Mouse (Mus musculus): ENCODE measurements around the gene Olfr56. TPM values are rescaled to one million over a fixed set of nuclear protein-coding genes. Genes with fewer than 3 reads are reported as not detected.
"Not testable (repeated sequence)": the region's sequence is repeated elsewhere in the genome, so short reads cannot be mapped to it uniquely, and the experiment has no call there.

Olfr56 gene
- polyA plus RNA-seq, 1 experiment from 2014 or later: not detected

DNA sequence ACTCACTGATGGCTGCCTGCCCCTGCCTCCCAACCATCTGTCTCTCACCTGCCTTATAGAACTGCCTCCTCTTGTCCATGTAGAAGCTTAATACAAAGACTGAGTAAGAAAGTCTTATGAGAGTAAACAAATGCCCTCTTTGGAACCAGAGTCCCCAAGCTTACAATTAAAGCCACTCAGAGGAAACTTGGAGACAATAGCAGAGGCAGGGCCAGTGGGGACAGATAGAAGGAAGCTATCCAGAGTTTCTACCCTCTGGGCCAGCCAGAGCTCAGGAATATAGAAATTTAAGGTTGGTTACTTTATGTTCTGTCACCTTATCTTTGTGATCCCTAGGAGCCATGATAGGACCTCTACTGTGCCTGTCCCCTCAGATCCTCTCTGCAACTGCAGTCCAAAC, 136.1 kb downstream of the Olfr56 start, which contains the start of gene Olfr1396:
Olfr1396 (minus strand) TSS at position 101 of the 400 bp plus-strand sequence.
- Histone ChIP-seq H3K27me3 (no peaks in the 10 kb centered on the region), H3K27ac (replicated peaks) (no peak within 1 kb of the TSS), H3K9me3 (replicated peaks) (no peaks in the 10 kb centered on the region), H3K9ac (no peak within 1 kb of the TSS), H3K36me3 (no peaks in the 10 kb centered on the region), H3K4me1 (no peaks in the 10 kb centered on the region), H3K4me3 (replicated peaks) (no peak within 1 kb of the TSS), H3K4me2 (replicated peaks) (no peak within 1 kb of the TSS)
- no peak for ATAC-seq (ENCODE audit: insufficient number of reproducible peaks, low FRiP score, low TSS enrichment, low read depth)

DNA sequence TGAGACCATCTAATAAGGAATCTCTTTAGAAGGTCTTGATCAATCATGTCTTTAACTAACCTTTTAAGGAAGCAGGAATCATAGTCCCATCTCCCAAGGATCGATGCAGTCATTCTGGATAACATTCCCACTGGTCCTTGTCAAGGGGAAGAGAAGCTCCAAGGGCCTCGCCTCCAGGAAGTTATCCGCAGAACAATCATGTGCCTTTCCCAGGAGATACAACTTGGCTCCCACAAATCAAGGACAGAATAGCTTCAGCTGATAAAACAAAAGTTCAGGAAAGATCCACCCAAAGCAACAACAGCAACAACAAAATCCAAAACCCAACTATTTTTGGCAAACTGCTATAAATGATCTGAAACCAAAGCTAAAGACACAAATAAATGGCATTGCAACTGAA, 140.9 kb downstream of the Olfr56 start:
- Histone ChIP-seq H3K4me3 (replicated peaks) (no peak overlapping the region), H3K27me3 (no peaks in the 10 kb centered on the region), H3K9me3 (replicated peaks) (no peaks in the 10 kb centered on the region), H3K4me2 (replicated peaks) (no peak overlapping the region), H3K36me3 (no peaks in the 10 kb centered on the region), H3K4me1 (no peaks in the 10 kb centered on the region), H3K27ac (replicated peaks) (no peak overlapping the region), H3K9ac (no peak overlapping the region)
- ATAC-seq (ENCODE audit: insufficient number of reproducible peaks, low FRiP score, low TSS enrichment, low read depth): no peak
- WGBS: 72% methylated on average over 3 of the region's 3 CpGs

DNA sequence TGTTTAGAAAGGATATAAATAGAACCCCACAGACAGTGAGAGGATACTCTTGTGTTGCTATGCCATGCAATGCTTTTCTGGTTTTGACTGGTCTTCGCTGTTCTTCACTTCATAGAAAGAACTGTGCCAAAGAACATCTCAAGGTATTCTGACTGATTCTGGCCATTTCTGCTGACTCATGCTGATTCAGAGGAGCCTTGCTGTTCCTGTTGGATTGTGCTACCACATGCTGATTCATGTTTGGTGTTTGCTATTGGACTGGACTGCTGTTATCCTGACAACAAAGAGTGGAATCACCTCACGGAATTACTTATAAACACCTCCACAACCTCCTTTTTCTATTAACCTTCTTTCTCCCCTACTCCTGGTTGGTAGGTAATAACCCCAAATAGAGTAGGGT, 145.5 kb downstream of the Olfr56 start:
- Histone ChIP-seq H3K9ac (no peak overlapping the region), H3K27ac (replicated peaks) (no peak overlapping the region), H3K4me1 (no peaks in the 10 kb centered on the region), H3K4me2 (replicated peaks) (no peak overlapping the region), H3K36me3 (no peaks in the 10 kb centered on the region), H3K9me3 (replicated peaks) (no peaks in the 10 kb centered on the region), H3K27me3 (no peaks in the 10 kb centered on the region), H3K4me3 (replicated peaks) (no peak overlapping the region)
- no peak for ATAC-seq (ENCODE audit: insufficient number of reproducible peaks, low FRiP score, low TSS enrichment, low read depth)
- 89% methylated on average over 2 of the region's 2 CpGs for WGBS

DNA sequence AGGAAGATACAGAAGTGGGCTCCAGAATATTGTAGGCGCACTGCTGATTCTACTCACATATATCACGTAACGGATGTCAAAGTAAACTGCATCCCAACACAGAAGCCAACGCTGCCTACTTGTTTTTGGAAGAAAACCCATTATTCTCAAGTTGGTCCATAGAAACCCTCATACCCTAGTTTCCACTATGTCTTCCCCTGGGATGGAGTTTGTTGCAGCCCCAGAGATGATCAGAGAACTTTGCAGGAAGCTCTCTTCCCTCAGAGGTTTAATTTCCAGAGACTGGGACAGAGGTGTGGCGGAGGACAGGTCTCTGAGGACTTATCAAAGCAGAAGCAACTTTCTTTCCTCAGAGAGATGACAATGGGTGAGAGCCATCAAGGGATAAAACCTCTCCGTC, 163.3 kb downstream of the Olfr56 start, which contains the start of gene Olfr1395:
Olfr1395 (plus strand) TSS at position 301 of the 400 bp plus-strand sequence.
- H3K9me3 ChIP-seq (replicated peaks): no peaks in the 10 kb centered on the region
- WGBS: 91% methylated on average over 6 of the region's 6 CpGs

DNA sequence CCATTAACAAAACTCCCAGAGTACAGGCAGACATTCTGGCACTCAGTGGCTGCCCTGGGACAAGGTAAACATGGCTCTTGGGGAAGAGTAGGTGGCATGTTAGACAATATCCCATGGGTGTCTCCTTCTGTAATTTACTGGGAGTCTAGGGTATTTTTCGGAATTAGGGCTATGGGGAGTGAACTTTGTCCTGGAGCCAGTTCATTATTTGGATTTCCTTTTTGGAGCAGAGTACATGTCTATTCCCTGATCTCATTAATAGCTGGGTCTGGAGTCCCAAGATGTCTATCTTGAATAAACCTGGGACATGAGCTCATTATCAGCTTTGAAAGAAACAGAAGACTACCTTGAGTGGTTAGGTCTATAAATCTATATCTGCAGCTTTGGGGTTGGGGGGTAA, 175.4 kb downstream of the Olfr56 start, which contains the start of gene Olfr1394:
Olfr1394 (plus strand) TSS at position 301 of the 400 bp plus-strand sequence.
- Histone ChIP-seq H3K36me3 (no peaks in the 10 kb centered on the region), H3K9me3 (replicated peaks) (no peaks in the 10 kb centered on the region)

More for the DNA sequence above, 163.3 kb downstream of the Olfr56 start, which contains the start of gene Olfr1395:
- Histone ChIP-seq H3K36me3 (no peaks in the 10 kb centered on the region), H3K4me2 (replicated peaks) (no peak within 1 kb of the TSS), H3K9ac (no peak within 1 kb of the TSS), H3K4me1 (no peaks in the 10 kb centered on the region), H3K27me3 (no peaks in the 10 kb centered on the region), H3K4me3 (replicated peaks) (no peak within 1 kb of the TSS), H3K27ac (replicated peaks) (no peak within 1 kb of the TSS)
- no peak for ATAC-seq (ENCODE audit: insufficient number of reproducible peaks, low FRiP score, low TSS enrichment, low read depth)

DNA sequence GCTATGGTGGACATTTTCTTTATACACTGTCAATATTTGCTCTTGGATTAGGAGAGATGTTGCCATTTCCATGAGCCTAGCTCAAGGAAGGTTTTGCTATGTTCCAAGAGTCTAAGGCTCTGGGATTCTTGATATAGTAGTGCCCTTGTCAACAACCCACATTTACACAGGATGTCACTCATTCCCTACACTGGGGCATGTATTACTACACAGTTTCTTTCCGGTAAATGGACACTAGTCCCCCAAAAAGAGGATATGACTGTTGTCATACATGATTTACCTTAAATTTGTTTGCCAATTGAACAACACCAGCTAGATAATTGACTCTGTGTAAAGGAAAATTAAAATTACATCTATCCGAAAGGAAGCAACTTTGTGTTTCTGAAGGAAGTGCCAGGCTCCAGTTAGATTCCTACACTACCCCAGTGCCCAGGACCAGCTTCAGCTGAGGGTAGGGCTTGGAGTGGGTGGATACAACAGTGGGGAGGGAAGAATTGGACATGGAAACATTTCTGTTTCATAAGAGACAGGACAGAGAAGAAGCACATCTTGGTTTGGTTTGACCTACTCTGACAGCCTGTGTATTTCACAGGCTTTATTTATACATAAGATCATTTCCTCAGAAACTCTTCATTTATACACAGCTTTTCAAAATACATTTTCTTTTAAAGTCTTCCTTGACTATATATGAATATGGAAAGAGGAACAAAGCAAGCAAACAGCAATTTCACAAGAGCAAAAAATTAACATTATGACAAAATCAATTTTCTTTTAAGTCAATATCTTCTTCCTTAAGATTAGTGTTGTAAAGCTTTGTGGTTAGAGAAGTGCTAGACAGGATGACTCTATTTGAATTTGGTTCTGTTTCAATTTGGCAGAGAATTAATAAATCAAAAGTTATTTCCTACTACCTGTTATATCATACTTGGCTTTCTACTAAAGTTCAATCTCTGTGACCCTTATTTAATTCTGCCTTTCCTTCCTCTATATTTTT, 178.4 kb downstream of the Olfr56 start:
- Histone ChIP-seq H3K4me1 (no peaks in the 10 kb centered on the region), H3K9ac (no peak overlapping the region), H3K9me3 (replicated peaks) (no peaks in the 10 kb centered on the region), H3K36me3 (no peaks in the 10 kb centered on the region), H3K27ac (replicated peaks) (no peak overlapping the region), H3K4me3 (replicated peaks) (no peak overlapping the region), H3K27me3 (no peaks in the 10 kb centered on the region), H3K4me2 (replicated peaks) (no peak overlapping the region)
- ATAC-seq (ENCODE audit: insufficient number of reproducible peaks, low FRiP score, low TSS enrichment, low read depth): no peak
- 83% methylated on average over 2 of the region's 2 CpGs for WGBS

More for the DNA sequence above, 175.4 kb downstream of the Olfr56 start, which contains the start of gene Olfr1394:
- Histone ChIP-seq H3K4me2 (replicated peaks) (no peak within 1 kb of the TSS), H3K4me3 (replicated peaks) (no peak within 1 kb of the TSS), H3K4me1 (no peaks in the 10 kb centered on the region), H3K9ac (no peak within 1 kb of the TSS), H3K27me3 (no peaks in the 10 kb centered on the region), H3K27ac (replicated peaks) (no peak within 1 kb of the TSS)
- 86% methylated on average over 1 of the region's 1 CpGs for WGBS
- ATAC-seq (ENCODE audit: insufficient number of reproducible peaks, low FRiP score, low TSS enrichment, low read depth): no peak

DNA sequence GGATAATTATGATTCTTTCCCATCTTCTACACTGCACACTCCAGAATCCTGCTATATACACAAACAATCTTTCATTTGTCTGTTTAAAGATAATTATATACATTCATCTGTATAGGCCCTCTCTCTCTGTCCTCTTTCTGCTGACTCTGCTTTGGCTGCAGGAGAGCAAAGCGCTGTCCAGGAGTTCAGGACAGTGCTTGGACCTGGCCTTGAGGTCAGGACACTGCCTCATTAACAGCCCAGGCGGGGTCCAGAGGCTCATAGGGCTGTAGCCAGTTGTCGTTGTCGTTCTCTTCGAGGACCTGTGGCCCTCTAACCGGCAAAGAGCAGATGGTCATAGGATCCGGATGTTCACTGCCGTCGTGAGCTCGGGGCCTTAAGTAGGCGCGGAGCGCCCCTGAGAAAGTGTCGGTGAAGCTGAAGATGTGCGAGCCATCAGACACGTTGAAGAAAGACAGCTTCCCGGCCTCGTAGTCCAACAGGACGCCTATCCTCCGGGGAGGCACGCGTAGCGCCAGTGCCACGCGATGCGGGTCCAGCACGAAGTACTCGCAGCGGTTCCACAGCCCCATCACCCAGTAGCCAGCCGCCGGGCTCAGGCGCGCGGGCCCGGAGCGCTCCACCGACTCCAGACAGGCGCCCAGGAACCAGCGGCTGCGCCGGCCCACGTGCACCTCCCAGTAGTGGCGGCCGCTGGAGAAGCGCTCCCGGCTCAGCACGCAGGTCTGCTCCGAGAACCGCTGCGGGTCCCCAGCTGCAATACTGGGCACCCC, 190.3 kb downstream of the Olfr56 start:
- no peaks in the 10 kb centered on the region for H3K36me3 ChIP-seq
- H3K27me3 ChIP-seq: peaks cover 32% of the 10 kb centered on the region
- peaks cover 7% of the 10 kb centered on the region for H3K4me1 ChIP-seq
- 6% methylated on average over 50 of the region's 50 CpGs for WGBS
- peak overlapping the region; percentile 62 for H3K4me2 ChIP-seq (replicated peaks)
- H3K4me3 ChIP-seq (replicated peaks): peak overlapping the region; percentile 31
- H3K9ac ChIP-seq: 0 out of 2 replicates have a peak overlapping the region, but pooled peaks have one; percentile 2
- H3K27ac ChIP-seq (replicated peaks): no peak overlapping the region
- ATAC-seq (ENCODE audit: insufficient number of reproducible peaks, low FRiP score, low TSS enrichment, low read depth): no peak
- 0 out of 2 replicates have a peak, but pooled peaks cover 7% of the 10 kb centered on the region for H3K9me3 ChIP-seq (replicated peaks)

DNA sequence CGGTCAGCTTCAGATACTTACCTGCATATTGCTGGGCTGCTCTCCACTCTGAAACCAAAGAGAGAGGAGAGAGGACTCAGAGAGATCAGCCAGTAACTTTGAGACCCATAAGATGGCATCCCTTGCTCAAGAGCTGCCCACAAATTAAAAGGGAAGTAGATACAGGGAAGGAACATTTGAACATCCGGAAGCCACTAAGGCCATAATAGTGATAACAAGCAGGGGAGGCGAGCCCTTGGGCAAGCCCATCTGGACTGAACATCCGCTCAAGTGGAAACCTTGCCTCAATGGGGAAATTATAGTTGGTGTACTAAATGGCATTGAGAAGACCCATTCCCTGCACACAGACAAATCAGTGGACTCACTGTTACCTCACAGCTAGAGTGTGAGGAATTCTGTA, 191.9 kb downstream of the Olfr56 start:
- Histone ChIP-seq H3K27me3 (peaks cover 32% of the 10 kb centered on the region), H3K4me1 (peaks cover 7% of the 10 kb centered on the region), H3K27ac (replicated peaks) (no peak overlapping the region), H3K9me3 (replicated peaks) (0 out of 2 replicates have a peak, but pooled peaks cover 7% of the 10 kb centered on the region), H3K9ac (no peak overlapping the region), H3K36me3 (no peaks in the 10 kb centered on the region), H3K4me3 (replicated peaks) (no peak overlapping the region), H3K4me2 (replicated peaks) (no peak overlapping the region)
- 86% methylated on average over 4 of the region's 4 CpGs for WGBS
- ATAC-seq (ENCODE audit: insufficient number of reproducible peaks, low FRiP score, low TSS enrichment, low read depth): no peak

DNA sequence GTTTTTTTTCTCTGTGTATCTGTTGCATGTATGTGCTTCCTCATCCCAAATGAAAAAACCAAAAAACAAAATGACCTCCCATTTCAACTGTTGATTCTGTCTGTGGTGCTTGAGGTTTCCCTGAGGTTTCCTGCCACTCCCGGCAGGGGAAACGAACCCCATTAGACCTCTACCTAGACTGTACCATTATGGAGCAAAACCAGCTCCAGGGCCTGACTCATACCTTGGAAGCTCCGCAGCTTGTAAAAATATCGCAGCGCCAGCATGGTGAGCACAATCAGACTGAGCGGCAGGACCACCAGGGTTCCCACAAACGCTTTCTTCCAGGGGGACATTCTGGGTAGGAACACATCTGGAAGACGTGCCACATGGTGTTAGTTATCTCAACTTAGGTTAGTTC, 196.7 kb downstream of the Olfr56 start:
- peaks cover 4% of the 10 kb centered on the region; the same call in 1 of the 2 replicates for H3K27me3 ChIP-seq
- H3K27ac ChIP-seq (replicated peaks): no peak overlapping the region
- 0 out of 2 replicates have a peak, but pooled peaks cover 4% of the 10 kb centered on the region for H3K9me3 ChIP-seq (replicated peaks)
- H3K9ac ChIP-seq: no peak overlapping the region
- H3K4me3 ChIP-seq (replicated peaks): no peak overlapping the region
- no peaks in the 10 kb centered on the region for H3K36me3 ChIP-seq
- 85% methylated on average over 8 of the region's 8 CpGs for WGBS
- no peak overlapping the region for H3K4me2 ChIP-seq (replicated peaks)
- H3K4me1 ChIP-seq: no peaks in the 10 kb centered on the region
- no peak for ATAC-seq (ENCODE audit: insufficient number of reproducible peaks, low FRiP score, low TSS enrichment, low read depth)

DNA sequence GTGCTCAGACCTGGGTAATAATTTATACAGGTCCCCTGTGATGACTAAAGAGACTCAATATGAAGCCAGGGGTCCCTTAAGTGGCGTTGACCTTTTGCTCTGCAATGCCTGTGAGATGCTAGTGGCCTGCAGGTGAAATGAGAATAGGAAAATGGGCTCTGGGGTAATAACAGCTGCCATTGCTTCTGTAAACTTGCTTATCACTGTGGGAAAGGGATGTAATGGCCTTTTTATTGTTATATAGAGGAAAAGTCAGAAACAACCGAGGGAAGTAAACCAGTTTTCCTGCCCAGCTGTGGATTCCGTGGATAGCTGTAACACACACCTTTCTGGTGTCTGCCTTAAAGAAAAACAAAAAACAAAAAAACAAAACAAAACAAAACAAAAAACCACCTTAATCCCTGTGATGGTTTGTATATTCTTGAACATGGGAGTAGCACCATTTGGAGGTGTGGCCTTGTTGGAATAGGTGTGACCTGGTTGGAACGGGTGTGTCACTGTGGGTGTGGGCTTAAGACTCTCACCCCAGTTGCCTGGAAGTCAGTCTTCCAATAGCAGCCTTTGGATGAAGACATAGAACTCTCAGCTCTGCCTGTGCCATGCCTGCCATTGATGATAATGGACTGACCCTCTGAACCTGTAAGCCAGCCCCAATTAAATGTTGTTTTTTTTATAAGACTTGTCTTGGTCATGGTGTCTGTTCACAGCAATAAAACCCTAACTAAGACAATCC, 197.5 kb downstream of the Olfr56 start:
- WGBS: 73% methylated on average over 4 of the region's 4 CpGs
- H3K4me1 ChIP-seq; H3K4me2 ChIP-seq (replicated peaks); ATAC-seq (ENCODE audit: insufficient number of reproducible peaks, low FRiP score, low TSS enrichment, low read depth); H3K36me3 ChIP-seq; H3K4me3 ChIP-seq (replicated peaks); H3K9ac ChIP-seq; H3K9me3 ChIP-seq (replicated peaks); H3K27me3 ChIP-seq; H3K27ac ChIP-seq (replicated peaks): not testable (repeated sequence)
